ENCODE assay signal across 10 mouse cellular contexts in the genomic region with DNA sequence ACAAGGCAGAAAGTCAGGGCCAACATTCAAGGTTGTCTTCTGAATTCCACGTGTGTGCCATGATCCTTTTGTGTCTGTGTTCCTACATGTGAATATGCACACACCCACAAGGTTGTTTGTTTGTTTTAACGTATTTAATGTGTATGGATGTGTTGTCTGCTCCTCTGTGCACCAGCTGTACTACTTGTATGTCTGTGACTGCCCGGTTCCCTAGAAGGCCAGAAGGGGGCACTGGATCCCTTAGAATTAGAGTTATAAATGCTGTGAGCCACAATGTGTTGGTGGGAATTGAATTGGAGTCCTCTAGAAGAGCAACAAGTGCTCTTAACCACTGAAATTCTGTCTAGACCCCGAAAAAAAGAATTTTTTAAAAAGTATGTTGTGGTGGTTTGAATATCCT. TPM values are rescaled to one million over a fixed set of nuclear protein-coding genes. Genes with fewer than 3 reads are reported as not detected.
DNase-seq lines count a peak whose midpoint lies in the region; TF ChIP-seq lines count a peak whose summit lies in the region.
"Had no signal": no experiment of that assay in that cellular context is flagged by ENCODE, and none has a peak within 500 bp of the region (broad histone marks: within the 10 kb centered on the region; RNA-seq: fewer than 3 reads in every experiment).

No protein-coding gene starts in this region.

- intact Hi-C loops in left cerebral cortex, adult 2 months (cut with DNase I) = loop anchor here (5.0 kb wide), 1 partner anchor 135 kb away; no protein-coding TSS in a partner anchor

- H3K4me3 ChIP-seq in left cerebral cortex, adult 2 months = no peak overlapping the region
- H3K4me3 ChIP-seq in limb, embryonic 10.5 days = no peak overlapping the region
- H3K4me3 ChIP-seq: hindbrain, embryonic 15.5 days; midbrain, embryonic 12.5 days had no signal

- peaks cover 5% of the 10 kb centered on the region for H3K4me1 ChIP-seq in limb, embryonic 10.5 days
- H3K4me1 ChIP-seq: hindbrain, embryonic 15.5 days; midbrain, embryonic 12.5 days had no signal

- no peak overlapping the region for H3K27ac ChIP-seq in left cerebral cortex, adult 2 months
- no peak overlapping the region for H3K27ac ChIP-seq in limb, embryonic 10.5 days
- H3K27ac ChIP-seq: hindbrain, embryonic 15.5 days; midbrain, embryonic 12.5 days had no signal

- peak; percentile 35 for TF ChIP-seq CTCF in left cerebral cortex, adult 2 months (IDR thresholded peaks at IDR 0.05)

- peak; percentile 15 for DNase-seq in adrenal gland, postnatal 14 days
- no peak for DNase-seq in adrenal gland, postnatal 4 days (ENCODE audit: low spot score in 2 of 2)
- no peak for DNase-seq in left cerebral cortex, adult 2 months (ENCODE audit: extremely low spot score in 1 of 2, low spot score in 2 of 2)
- DNase-seq in left cerebral cortex, adult 18-20 months (ENCODE audit: low spot score in 2 of 2) = no peak
- peak; percentile 29 for DNase-seq in thymus, postnatal 25 days
- DNase-seq in thymus, postnatal 0 days (ENCODE audit: low spot score) = no peak
- no peak for DNase-seq in limb, embryonic 10.5 days (ENCODE audit: low spot score)
- no peak for DNase-seq in testis, postnatal 10 days (ENCODE audit: low spot score)

- no peaks in the 10 kb centered on the region for H3K27me3 ChIP-seq in limb, embryonic 10.5 days (ENCODE audit: low read depth, poor library complexity, severe bottlenecking)
- H3K27me3 ChIP-seq: hindbrain, embryonic 15.5 days; midbrain, embryonic 12.5 days had no signal

- 91% methylated on average over 4 of the region's 4 CpGs for WGBS in limb, embryonic 10.5 days

- peaks cover 85% of the 10 kb centered on the region for H3K36me3 ChIP-seq in limb, embryonic 10.5 days

- H3K9me3 ChIP-seq in limb, embryonic 10.5 days (replicated peaks) = no peaks in the 10 kb centered on the region
- H3K9me3 ChIP-seq: hindbrain, embryonic 15.5 days; midbrain, embryonic 12.5 days had no signal

RNA-seq across cellular contexts. Expression of gene Pphln1, which starts 44.1 kb away (rescaled TPM):
- total RNA-seq in adrenal gland, postnatal 14 days (2021) = 39.2 and 39.8 TPM in 2 replicates
- 10 to 100 TPM; 40.6 to 44.6 TPM for total RNA-seq in adrenal gland, postnatal 4 days (2021)
- total RNA-seq in left cerebral cortex, adult 2 months (2021) = 10 to 100 TPM; 38.7 to 41.7 TPM
- total RNA-seq in left cerebral cortex, adult 18-20 months (2021) = 10 to 100 TPM; 43.9 to 47.7 TPM
- polyA plus RNA-seq in thymus, postnatal 0 days (2015; fragmentation: Nextera tagmentation; extraction: Ambion mirVana) = 43.1 and 43.5 TPM in 2 replicates
- polyA plus RNA-seq in limb, embryonic 10.5 days (2016; fragmentation: Nextera tagmentation; extraction: Ambion mirVana) = 96.2 and 99.3 TPM in 2 replicates

RNA-seq across cellular contexts. Expression of gene Zcrb1, which starts 44.1 kb away (rescaled TPM):
- total RNA-seq in adrenal gland, postnatal 14 days (2021) = 89.3 and 92.4 TPM in 2 replicates
- total RNA-seq in adrenal gland, postnatal 4 days (2021) = 10 to 100 TPM; 87.7 to 94.0 TPM
- 10 to 100 TPM; 81.6 to 89.6 TPM for total RNA-seq in left cerebral cortex, adult 2 months (2021)
- total RNA-seq in left cerebral cortex, adult 18-20 months (2021) = 10 to 100 TPM; 73.4 to 74.4 TPM
- 125 and 132 TPM in 2 replicates for polyA plus RNA-seq in thymus, postnatal 0 days (2015; fragmentation: Nextera tagmentation; extraction: Ambion mirVana)
- 154 and 157 TPM in 2 replicates for polyA plus RNA-seq in limb, embryonic 10.5 days (2016; fragmentation: Nextera tagmentation; extraction: Ambion mirVana)

Comparison
In these comparisons a context has a peak if more than half of its experiments do, and no peak if none do; other contexts are left out.
1. DNase-seq: peak in adrenal gland, postnatal 14 days (single experiment) and thymus, postnatal 25 days (single experiment); none in adrenal gland, postnatal 4 days (0 of 2), left cerebral cortex, adult 2 months (0 of 2), left cerebral cortex, adult 18-20 months (0 of 2), thymus, postnatal 0 days (single experiment), limb, embryonic 10.5 days (single experiment) and testis, postnatal 10 days (single experiment).